Mouse (Mus musculus) forelimb bud, embryonic 11.5 days (tissue): Measurements from ENCODE around the gene Arfgef3.
"Not testable (repeated sequence)": the region's sequence is repeated elsewhere in the genome, so short reads cannot be mapped to it uniquely, and the experiment has no call there.

Experiments
- DNase-seq: peaks from one replicate; pipeline ENCODE4 v3.0.0-alpha.2; 2012; ENCODE audit warnings: low read depth, low spot score

Gene Arfgef3

GRCm38 (mm10) chr10:18589455-18589854 lies 154.3 kb downstream of the Arfgef3 start:
- no peak for DNase-seq

GRCm38 (mm10) chr10:18584188-18584587 lies 159.6 kb downstream of the Arfgef3 start:
- no peak for DNase-seq

GRCm38 (mm10) chr10:18572581-18572980 lies 171.2 kb downstream of the Arfgef3 start:
- no peak for DNase-seq

- DNase-seq = peak; percentile 26
These were observed 180.8 kb downstream of the Arfgef3 start for GRCm38 (mm10) chr10:18562940-18563339.

GRCm38 (mm10) chr10:18561445-18561844 lies 182.3 kb downstream of the Arfgef3 start:
- no peak for DNase-seq

- not testable (repeated sequence) for DNase-seq
These were observed 184.7 kb downstream of the Arfgef3 start for GRCm38 (mm10) chr10:18559076-18559475.

GRCm38 (mm10) chr10:18549321-18550216 lies 194.2 kb downstream of the Arfgef3 start:
- DNase-seq = no peak

GRCm38 (mm10) chr10:18547381-18547780 lies 196.4 kb downstream of the Arfgef3 start:
- no peak for DNase-seq

GRCm38 (mm10) chr10:18545813-18546235 lies 197.9 kb downstream of the Arfgef3 start, which contains the start of gene Hebp2:
Gene Hebp2 (minus strand): TSS chr10:18546076.
- peak; percentile 84 for DNase-seq

GRCm38 (mm10) chr10:18545309-18545708 lies 198.4 kb downstream of the Arfgef3 start:
- peak; percentile 16 for DNase-seq

GRCm38 (mm10) chr10:18536889-18537288 lies 206.9 kb downstream of the Arfgef3 start:
- no peak for DNase-seq

- peak; percentile 13 for DNase-seq
These were observed 211.5 kb downstream of the Arfgef3 start for GRCm38 (mm10) chr10:18532293-18532692.
